Mouse (Mus musculus): ENCODE measurements at regions not wholly inside any gene's neighbourhood (a gene's known extent, or its start where the extent isn't known, plus 50 kb on each side); places are given as distances from the start of the nearest gene placed in this dataset.
A peak's percentile ranks its signal among the peaks of the same experiment; 100 is the strongest.
"Not testable (repeated sequence)": the region's sequence is repeated elsewhere in the genome, so short reads cannot be mapped to it uniquely, and the experiment has no call there.

DNA sequence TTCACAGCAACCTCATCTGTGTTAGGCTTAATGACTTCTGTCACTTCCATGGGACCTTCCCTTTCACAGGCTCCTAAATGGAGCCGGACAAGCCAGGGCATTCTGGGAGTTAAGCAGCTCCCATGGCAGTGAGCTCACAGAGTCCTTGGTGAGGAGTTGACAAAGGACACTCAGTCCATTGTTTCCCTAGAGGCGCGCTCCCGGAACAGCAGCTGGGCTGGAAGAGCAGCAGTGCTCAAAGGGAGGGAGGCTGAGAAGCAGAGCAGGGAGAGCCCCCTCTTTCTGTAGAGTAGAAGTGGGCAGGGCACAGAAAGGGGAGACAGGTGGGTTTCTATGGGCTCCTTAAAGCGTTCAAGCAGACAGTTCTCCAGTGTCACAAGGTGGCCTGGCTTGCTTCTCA is 124.3 kb upstream of the Haao start:
- no peak for DNase-seq (ENCODE audit: extremely low spot score in 1 of 2, low spot score in 1 of 2)

DNA sequence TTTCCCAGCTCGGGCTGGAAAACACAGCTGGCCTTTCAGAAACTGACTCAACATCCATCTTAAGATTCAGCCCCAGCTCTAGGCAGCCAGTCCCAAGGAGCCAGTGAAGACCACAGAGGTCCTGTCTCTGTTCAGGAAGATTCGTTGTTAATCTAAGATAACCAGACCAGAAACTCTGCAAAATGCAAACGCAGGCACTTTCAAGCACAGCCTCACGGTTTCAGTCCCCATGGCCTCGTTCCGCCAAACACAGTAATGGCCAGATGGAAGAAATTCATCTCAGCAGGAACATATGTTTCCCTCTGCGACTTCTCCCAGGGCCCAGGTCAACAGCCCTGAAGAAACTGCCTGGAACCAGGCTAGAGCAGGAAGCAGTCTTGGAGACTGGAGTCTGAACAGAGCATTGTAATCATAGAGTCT is 121.7 kb upstream of the Haao start:
- no peak for DNase-seq (ENCODE audit: extremely low spot score in 1 of 2, low spot score in 1 of 2)

DNA sequence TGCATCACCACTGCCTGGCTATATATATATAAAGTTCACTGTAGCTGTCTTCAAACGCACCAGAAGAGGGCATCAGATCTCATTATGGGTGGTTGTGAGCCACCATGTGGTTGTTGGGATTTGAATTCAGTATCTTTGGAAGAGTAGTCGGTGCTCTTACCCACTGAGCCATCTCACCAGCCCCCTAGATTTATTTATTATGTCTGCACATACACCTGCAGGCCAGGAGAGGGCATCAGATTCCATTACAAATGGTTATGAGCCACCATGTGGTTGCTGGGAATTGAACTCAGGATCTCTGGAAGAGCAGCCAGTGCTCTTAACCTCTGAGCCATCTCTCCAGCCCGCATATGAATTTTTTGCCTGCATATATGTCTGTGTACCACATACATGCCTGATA is 120.4 kb upstream of the Haao start:
- DNase-seq (ENCODE audit: extremely low spot score in 1 of 2, low spot score in 1 of 2), result not testable (repeated sequence)

DNA sequence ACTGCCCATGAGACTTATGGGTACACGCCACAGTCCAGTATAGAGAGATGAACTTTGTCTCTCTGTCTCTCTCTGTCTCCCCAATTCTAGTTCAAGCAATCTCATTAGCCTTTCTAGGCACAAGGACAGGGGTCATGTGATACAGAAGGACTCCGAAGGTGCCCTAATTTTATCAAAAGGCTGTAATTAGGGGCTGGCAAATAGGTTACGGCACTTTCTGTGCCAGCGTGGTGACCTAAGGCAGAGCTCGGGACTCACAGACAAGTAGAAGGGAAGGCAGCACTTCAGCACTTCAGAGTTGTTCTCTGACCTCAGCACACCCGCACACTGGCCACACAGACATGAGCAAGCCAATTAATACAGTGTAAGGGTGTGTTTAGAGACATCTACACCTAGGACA is 119.2 kb upstream of the Haao start:
- no peak for DNase-seq (ENCODE audit: extremely low spot score in 1 of 2, low spot score in 1 of 2)

DNA sequence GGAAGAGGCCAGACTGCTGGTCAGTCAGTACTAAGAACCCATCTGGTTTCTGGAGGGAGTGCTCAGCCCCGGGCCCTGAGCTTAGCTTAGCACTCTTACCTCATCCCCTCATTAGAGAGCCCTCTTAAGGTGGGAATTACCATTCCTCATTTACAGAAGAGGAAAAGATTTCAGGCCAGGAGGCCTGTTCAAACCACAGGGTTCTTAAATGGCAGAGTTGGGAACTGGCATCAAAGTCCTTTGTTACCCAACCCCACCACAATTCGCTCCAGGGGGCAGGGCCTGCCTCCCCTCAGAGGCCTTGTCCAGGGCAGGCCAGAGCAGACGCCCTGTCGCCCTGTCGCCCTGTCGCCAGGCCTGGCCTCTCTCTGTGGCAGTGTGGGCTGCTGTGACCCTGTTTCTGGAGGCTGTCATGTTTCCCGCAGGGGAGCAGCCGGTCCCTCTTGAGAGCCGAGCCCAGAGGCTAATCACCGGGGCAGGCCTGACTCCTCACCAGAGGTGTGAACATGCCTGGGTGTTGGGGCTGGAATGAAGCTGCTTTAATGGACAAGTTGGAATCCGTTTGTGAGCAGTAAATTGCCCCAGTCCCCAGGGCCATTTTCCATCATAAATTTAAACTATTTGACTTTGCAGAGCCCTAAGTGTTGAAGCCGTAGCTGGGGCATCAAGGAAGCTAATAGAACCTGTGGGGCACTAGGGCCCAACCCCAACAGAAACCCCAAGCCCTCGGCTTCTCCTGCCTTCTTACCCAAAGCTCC is 116.9 kb upstream of the Haao start:
- no peak for DNase-seq (ENCODE audit: extremely low spot score in 1 of 2, low spot score in 1 of 2)

DNA sequence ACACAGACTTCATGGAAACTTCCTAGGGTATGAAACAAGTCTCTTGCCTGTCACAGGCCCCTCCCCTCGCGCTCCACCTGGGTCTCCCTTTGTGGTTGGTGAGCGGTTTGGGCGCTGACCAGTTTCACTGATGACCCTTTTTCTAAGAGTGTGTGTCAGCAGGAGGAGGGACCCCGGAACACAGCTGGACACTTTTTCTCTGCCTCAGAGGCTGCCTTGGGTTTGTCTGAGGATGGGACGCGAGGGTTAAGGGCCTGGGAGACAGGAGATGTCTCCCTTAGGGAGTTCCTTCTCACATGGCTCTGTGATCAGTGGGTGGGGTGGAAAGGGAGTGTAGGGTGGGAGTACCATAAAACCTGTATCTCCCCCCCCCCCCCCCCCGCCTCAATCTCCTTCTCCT is 115.8 kb upstream of the Haao start:
- no peak for DNase-seq (ENCODE audit: extremely low spot score in 1 of 2, low spot score in 1 of 2)

DNA sequence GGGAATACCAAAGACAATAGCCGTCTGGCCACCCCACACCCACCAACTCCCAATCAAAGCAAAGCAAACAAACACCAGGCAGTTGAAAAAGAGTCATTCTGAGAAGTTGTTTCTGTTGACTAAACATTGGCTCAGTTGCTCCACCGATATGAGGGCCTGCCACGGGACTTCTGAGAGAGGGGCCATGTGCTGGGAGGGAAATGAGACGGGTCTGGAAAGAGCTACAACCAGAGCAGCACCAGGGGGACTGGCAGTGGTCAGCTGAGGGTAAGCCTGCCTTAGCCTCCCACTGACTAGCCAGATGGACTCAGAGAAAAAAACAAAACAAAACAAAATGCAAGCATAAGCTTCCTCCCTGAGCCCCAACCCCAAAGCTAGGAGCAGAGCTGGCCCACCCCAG is 115.1 kb upstream of the Haao start:
- no peak for DNase-seq (ENCODE audit: extremely low spot score in 1 of 2, low spot score in 1 of 2)

DNA sequence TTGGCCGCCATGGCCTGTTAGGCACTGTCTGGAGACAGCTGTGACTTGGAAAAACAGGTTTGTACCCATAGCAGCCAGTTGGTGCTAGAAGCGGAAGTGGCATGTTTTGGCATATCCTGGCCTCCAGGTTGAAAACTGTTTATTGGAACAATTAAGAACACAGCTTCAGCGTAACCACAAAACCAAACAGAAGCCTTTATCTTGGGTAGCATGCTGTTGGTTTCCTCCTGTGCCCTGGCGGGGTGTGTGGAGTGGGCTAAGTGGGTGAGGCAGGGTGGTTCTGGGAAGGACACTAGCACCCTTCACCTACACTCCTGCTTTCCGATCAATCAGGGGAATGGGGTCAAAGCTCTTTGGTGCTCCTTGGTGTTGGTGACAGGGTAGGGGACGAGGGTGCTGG is 114.4 kb upstream of the Haao start:
- no peak for DNase-seq (ENCODE audit: extremely low spot score in 1 of 2, low spot score in 1 of 2)

DNA sequence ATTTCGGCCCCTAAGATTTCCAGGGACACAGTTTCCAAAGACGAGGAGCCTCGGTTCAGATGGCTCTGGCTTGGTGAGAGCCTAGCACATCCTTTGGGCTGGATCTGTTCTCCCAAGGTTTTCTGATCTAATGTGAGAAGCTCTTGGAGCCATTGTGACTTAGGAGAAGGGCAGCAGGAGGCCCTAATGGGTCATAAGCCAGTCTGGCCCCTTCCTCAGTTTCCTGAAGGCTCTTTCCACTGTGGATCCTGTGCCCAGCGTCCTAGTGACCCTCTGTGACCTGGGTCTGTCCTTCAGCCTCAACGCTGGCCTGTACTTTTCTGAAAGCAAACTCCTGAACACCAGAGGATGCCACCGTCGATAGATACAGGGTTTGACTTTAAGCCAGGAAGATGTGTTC is 113.1 kb upstream of the Haao start:
- no peak for DNase-seq (ENCODE audit: extremely low spot score in 1 of 2, low spot score in 1 of 2)

DNA sequence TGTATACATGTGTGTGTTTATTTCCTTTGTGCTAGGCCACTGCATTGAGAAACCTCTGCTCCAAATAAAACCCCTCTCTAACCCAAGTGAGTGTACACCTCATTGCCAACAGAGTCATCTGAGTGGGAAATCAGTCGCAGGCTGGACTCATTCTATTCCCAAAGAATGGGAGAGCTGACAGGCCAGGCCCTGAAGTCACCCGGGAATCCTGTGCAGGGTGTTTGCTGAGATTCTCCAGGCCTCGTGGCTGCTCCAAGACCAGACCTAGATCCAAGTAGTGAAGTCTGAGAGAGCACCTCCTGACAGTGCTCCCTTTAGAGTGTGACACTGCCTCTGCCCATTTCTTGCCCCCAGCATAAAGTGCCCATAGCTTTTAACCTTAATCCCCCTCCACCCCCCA is 112.4 kb upstream of the Haao start:
- no peak for DNase-seq (ENCODE audit: extremely low spot score in 1 of 2, low spot score in 1 of 2)

DNA sequence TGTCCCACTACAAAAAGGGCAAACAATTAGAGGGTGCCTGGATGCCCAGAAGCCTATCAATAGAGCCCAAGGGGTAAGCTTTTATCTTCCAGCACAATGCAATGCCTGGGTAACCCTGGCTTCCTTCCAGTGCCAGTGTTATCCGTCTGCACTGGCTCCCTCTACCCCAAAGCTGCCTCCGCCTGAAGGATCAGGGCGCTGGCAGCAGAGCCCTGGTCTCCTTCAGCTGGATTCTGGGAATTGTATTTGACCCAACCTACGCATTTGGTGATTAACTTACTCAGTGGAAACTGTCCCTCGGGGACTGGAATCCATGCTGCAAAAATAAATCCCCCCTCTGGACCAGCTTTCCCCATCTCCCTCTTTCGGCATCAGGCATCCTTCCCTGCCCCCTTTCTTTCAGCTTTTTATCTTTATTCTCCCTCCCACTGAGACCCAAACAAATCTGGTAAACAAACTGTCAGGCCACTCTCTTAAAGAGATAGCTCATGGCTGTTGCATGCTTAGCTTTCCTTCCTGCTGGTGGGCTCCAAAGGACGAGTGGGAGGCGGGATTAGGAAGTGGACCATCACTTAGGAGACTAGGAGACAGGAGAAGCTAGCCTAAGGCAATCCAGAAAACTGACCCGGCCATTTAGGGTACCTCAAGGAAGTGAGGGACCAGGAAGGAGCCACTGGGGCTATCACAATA is 111.5 kb upstream of the Haao start:
- no peak for DNase-seq (ENCODE audit: extremely low spot score in 1 of 2, low spot score in 1 of 2)

DNA sequence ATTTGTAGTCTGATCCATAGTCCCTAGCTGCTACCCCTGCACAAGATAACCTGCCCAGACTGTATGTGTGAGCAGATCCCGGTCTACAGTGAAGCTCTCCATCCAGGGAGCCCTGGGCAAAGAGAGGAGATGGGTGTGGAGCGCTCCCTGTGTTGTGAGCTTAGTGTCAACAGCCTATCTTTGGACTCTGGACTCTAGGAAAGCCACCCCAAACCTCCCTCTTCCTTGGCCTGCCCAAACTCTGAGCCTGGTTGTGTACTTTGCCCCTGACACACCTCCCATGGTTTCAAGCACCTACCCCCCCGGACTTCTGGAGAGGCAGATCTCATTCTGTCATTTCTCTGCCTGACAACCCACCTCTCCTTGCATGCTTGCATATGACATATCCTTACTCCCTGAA is 110.9 kb upstream of the Haao start:
- no peak for DNase-seq (ENCODE audit: extremely low spot score in 1 of 2, low spot score in 1 of 2)

DNA sequence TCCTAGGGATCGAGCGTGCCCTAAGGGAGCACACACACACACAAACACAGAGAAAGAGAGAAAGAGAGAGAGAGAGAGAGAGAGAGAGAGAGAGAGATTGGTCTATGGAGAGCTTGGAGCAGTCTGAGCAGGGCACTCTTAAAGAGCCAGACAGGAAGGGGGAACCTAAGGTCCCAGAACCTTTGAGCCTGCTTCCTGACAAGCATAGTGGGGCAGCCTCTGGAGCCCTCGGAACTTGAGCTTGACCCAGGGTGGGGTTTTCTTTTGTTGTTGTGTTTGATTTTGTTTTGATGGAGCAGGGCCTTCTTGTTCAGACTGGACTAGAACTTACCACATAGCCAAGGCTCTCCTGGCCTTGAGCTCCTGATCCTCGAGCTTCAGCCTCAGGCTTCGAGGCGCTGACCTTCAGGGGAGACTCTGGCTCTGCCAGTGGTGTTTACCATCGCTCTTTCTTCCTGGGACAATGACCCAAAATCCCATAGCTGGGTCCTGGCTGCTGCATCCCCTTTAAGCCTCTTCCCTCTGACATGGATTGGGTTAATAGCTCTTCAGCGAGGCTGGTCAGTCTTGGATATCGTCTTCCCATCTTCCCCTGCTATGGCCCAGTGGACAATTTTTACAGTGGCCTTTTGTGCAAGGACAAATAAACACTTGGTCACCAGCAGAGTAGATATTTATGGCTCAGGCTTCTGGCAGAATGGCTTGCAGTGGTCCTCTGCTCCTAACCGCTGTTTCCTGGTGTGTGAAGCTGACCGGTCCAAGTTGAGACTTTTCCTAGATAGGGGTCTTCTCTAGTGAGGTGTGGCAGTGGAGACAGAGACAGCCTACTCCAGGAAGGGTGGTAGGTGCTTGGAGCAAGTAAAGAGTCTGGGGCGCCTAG is 110.1 kb upstream of the Haao start:
- no peak for DNase-seq (ENCODE audit: extremely low spot score in 1 of 2, low spot score in 1 of 2)

DNA sequence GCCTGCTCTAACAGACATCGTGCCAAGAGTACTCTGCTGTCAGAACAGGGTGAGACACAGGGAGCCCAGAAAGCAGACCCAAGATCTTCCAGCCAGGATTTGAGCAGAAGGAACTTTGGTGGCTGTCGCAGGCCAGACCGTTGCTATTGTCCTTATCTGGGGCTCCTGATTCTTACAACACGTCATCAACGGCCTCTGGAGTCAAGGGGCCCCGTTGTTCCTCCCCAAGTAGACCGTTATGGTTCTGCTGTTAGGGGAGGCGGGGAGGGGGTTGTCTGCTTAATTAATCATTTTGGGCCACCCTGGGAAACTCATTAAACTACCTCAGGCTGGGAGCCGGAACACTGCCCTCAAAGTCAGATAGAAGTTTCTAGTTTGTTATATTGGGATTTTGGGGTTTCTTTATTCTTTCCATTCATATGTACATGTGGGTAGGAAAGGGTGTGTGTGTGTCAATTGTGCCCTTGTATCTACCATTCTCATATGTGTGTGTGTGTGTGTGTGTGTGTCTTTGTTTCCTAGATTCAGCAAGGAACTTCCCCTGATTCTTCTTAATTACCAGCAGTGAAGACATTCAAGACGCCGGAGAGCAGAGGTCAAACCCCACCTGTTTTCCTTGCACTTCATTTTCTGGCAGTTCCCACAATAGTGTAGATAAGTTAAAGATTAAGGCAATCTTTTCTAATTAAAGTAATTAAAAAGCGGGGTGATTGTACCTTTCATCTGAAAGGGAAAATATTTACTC is 109.2 kb upstream of the Haao start:
- no peak for DNase-seq (ENCODE audit: extremely low spot score in 1 of 2, low spot score in 1 of 2)

DNA sequence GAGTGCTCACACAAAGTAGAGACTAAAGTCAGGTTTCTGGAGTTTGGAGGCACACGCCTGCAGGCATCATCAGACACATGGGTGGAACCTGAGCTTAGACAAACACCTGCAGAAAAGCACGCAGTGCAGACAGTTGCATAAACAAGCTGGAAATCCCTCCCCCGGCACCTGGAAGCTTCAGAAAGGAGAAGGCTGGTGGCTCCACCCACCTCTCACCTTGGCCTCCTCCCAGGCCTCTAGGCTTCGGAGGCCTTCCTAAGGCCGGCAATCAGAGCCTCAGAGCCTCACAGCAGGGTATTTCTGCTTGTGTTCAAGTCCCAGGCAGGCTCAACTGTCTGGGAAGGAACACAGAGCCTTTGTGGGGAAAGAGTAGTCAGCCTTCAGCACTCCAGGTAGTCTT is 108.2 kb upstream of the Haao start:
- DNase-seq (ENCODE audit: extremely low spot score in 1 of 2, low spot score in 1 of 2), result no peak

DNA sequence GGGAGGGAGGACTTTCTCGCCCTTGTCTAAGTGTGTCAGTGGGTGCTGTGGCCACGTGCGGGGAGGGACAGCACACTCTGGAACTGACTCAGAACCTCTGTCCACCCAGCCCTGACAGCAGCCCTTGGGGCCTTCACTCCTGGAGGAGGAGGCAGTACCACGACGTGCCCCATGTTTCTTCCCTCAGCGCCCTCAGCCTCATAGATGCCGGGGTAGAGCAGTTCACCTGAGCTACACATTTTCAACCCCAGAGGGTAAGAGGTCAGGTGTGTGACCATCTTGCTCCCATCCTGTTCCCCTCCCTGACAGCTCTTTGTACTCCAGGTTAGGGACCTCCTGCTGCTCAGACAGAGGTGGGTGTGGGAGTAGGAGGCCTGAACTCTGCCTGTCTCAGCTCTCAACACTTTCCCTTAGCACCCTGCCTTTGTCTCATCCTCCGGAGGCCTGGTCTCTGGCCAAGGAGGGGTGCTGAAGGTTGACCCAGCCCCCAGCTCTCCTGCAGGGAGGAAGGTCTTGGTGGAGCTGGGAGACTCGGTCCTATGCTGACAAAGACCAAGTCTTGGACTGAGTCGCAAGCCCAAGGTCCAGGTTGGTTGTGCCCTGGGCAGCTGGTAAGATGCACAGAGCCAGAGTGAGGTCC is 107.4 kb upstream of the Haao start:
- DNase-seq (ENCODE audit: extremely low spot score in 1 of 2, low spot score in 1 of 2), result no peak

DNA sequence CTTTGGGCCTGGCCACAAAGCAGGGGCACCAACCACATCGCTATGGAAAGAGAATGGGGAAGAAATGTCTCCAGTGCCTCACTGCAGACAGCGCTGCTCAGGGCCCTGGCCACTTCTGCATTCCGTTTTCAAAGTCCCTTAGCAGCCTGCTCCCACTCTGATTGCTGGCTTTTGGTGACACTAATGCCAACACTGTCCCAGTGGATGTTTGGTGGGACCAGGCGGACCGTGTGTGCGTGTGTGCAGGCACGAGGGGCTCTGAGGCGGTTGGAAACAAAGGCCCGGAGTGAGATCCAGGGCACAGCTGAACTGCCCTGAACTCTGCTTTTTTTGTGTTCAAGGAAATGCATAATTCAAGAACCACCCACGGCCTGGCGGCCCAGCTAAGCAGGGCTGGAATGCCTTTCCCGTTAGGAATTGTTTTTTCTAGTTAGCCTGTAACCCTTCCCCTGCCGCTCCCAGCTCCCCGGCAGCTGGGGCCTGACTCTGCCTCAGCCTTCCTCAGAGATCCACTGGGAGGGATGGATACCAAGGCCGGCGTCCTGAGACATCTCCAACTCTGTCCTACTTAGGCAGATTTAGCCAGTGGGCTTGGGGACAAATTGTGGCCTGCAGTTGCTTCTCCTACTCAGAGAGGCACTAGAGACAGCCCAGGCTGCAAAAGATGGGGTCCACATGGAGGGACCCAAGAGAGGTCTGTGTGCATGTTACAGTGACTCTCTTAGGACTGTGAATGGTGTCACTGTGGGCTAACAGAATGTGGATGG is 106.7 kb upstream of the Haao start:
- peak in 1 of 2 experiments; percentile 25 for DNase-seq (ENCODE audit: extremely low spot score in 1 of 2, low spot score in 1 of 2)

DNA sequence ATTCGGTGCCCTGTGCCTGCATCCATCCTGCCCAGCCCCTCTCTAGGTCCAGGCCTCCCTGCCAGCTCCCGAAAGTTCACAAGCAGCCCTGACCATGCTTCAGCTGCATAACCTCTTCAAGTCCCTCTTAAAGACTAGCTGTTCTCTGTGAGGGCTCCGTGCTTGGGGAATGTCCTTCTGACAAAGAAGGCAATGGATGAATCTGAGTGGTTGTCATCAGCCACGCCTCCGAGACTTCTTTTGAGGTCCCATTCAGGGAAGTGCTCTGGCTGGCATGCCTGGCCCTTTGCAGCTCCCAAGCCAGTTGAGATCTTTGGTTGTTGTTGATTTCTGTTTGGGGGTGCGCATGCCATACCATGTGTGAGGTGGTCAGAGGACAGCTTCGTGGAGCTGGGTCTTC is 105.9 kb upstream of the Haao start:
- no peak for DNase-seq (ENCODE audit: extremely low spot score in 1 of 2, low spot score in 1 of 2)

DNA sequence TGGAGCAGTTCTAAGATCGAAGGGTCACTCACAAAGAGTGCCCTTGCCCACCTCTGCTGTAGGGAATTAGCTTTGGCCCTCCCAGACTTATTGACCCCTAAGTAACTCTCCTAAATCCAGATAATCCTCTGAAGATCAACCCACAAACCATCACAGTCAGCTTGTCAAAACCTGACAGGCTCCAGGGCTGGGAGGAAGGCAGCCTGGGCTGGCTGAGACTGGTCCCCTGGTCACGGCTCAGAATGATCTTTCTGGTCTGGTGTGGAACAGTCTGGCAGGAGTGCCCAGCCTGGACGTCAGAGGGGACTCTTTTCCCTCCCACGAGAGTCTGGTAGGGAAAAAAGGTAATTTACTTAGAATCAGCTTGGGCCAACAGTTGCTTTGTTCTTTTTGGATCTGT is 99.0 kb upstream of the Haao start:
- no peak for DNase-seq (ENCODE audit: extremely low spot score in 1 of 2, low spot score in 1 of 2)
